Mouse (Mus musculus): ENCODE results near the gene Osbpl3.

Osbpl3 gene

DNA sequence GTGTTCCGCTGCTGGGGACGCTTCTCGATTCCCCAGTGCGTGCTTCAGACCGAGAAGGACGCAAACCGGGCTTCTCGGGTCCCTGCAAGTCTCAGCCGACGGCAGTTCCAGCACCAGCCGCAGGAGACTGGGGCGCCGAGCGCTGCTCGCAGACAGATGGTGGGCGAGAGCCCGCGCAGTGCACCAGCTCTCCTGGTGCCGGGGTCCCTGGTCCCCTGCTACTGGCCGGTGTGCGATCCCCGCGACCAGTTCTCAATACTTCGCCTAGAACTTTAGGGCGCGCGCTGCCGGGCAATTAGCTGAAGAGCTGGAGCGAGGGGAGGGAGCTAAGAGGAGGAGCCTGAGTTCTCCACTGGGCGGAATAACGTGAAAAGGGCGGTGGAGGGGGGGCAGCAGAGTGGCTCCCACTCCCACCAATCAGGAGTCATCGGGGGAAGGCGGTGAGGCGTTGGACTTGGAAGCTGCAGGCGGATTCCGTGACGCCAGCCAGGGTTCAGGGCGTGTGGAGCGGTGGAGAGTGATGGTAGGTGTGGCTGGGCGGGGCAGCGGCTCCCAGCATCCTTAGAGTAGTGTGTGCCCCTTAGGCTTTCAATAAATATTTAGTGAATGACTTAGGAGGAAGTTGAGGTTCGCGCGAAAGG, at the start of gene Osbpl3:
TSS of gene Osbpl3 (minus strand) at position 373 of the 641 bp plus-strand sequence.
- in situ Hi-C loops (cut with MboI; ENCODE audit: low pct_unique_long_range_greater_than_20kb in 1 of 2, low sequenced_read_pairs in 2 of 2, unreplicated experiment in 1 of 2), result no loop called here

DNA sequence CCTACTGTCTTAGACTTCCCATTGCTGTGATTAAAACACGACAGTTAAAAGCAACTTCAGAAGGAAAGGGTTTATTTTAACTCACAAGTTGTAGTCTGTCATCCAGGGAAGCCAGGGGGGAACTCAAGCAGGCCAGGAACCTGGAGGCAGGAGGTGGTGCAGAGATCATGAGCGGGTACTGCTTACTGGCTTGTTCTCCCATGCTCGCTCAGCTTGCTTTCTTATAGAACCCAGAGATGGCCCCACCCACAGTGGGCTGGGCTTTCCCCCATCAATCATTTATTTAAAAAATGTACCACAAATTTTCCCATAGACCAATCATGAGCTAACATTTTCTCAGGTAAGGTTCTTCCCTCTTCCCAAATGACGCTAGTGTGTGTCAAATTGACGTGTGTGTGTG, 49.5 kb upstream of the Osbpl3 start:
- in situ Hi-C loops (cut with MboI; ENCODE audit: low pct_unique_long_range_greater_than_20kb in 1 of 2, low sequenced_read_pairs in 2 of 2, unreplicated experiment in 1 of 2), result no loop called here

DNA sequence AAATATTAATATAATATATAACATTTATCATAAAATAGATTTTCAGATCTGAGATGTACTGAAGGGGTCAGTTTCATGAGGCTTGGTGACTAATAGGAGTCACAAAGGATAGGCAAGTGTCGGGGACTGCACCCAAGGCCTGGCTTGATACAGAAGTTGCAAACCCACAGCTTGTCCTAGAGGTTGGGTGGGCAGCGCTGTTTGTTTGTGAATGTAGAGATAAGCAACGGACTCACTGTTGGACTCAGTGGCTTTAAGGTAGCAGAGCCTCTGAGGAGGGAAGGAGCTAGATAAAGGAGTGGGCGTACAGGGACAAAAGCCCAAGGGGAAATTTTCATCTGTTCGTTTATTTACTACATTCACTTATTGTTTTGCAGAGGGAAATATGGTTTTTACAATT, 48.7 kb upstream of the Osbpl3 start:
- in situ Hi-C loops (cut with MboI; ENCODE audit: low pct_unique_long_range_greater_than_20kb in 1 of 2, low sequenced_read_pairs in 2 of 2, unreplicated experiment in 1 of 2), result no loop called here

DNA sequence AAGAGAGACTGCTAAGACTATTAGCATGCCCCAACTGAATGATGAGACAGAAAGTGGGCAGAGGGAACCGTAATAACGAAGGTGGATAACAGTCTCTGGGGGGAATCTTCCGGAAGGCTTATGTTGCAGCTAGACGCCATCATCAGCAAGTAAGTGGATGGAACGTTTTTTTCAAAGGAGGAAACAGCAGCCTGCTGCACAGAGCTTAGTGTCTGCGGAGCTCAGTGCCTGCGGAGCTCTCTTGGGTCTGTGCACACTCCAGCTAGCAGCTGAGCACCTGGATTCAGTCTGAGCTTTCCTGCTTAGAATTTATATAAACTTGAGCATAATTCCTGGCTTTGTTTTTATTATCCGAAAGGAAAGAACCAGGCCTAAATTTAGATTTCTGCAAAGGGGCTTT, 47.8 kb upstream of the Osbpl3 start:
- in situ Hi-C loops (cut with MboI; ENCODE audit: low pct_unique_long_range_greater_than_20kb in 1 of 2, low sequenced_read_pairs in 2 of 2, unreplicated experiment in 1 of 2), result no loop called here

DNA sequence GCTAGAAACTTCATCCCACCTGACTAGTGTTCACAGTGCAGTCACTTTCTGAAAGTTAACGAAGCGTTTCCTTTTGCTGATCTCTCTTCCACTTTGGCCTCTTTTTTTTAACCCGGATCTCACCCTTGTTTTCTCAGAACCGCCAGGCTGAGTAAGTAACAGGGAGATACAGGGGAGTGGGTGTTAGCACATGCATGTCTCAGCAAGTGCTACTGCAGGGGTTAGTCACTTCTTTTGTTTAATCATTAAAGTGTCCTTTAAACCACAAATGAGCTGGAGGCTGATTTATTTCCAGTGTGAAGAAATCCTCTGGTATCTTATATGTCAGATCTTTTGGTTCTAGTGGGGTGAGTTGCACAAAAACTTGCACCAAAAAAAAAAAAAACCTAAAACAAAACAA, 47.0 kb upstream of the Osbpl3 start:
- in situ Hi-C loops (cut with MboI; ENCODE audit: low pct_unique_long_range_greater_than_20kb in 1 of 2, low sequenced_read_pairs in 2 of 2, unreplicated experiment in 1 of 2), result no loop called here

DNA sequence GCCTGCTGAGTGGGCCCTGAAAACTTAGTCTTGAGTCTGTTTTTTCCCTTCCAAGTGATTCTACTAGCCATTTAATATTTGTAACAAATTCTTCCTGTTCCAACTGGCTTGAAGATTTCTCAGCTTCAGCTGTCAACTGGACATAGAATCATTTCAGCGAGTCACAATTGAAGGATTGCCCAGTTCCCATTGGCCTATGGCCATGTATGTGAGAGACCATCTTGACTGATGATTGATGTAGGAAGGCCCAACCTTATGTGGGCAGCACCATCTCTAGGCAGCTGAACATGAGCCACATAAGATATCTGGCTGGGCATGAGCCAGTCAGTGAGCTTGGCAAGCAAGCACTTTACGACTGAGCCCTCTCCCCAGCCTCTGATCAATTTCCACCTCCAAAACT, 42.3 kb upstream of the Osbpl3 start:
- in situ Hi-C loops (cut with MboI; ENCODE audit: low pct_unique_long_range_greater_than_20kb in 1 of 2, low sequenced_read_pairs in 2 of 2, unreplicated experiment in 1 of 2), result no loop called here

DNA sequence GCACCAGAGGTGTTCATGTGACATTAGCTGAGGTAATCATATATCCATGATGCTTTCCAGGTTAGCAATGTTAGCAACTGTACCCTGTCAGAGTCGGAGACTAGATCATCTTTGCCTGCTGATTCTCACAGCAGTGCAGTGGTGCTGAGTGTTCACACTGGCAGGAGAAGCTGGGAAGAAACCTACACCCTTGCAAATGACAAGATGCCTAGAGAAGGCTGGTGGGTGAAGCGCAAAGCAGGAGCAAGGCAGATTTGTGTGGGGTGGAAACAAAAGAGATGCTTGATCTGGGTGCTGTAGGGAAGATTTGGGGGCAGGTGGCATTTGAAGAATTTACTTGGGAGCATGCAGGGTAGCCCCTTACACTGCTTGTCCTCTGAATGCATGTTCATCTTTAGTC, 34.5 kb upstream of the Osbpl3 start:
- in situ Hi-C loops (cut with MboI; ENCODE audit: low pct_unique_long_range_greater_than_20kb in 1 of 2, low sequenced_read_pairs in 2 of 2, unreplicated experiment in 1 of 2), result no loop called here

DNA sequence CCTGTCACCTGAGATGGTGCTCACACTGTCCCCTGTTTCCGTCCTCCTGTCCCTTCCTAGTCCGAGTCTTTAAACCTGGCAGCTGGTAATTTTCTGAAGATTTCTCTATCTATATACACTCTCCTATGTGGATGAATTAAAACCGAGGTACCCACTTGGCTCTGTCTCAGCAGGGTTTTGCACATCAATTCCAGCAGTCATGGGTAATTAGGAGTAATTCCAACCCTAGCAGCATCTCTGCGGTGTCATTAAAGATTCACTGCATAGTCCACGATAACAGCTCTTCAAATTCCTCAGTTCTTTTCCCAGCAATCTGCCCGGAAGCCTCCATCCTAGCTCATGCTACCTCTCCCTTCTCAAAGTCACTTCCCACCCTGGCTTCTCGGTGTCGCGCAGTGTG, 33.4 kb upstream of the Osbpl3 start:
- in situ Hi-C loops (cut with MboI; ENCODE audit: low pct_unique_long_range_greater_than_20kb in 1 of 2, low sequenced_read_pairs in 2 of 2, unreplicated experiment in 1 of 2), result no loop called here

DNA sequence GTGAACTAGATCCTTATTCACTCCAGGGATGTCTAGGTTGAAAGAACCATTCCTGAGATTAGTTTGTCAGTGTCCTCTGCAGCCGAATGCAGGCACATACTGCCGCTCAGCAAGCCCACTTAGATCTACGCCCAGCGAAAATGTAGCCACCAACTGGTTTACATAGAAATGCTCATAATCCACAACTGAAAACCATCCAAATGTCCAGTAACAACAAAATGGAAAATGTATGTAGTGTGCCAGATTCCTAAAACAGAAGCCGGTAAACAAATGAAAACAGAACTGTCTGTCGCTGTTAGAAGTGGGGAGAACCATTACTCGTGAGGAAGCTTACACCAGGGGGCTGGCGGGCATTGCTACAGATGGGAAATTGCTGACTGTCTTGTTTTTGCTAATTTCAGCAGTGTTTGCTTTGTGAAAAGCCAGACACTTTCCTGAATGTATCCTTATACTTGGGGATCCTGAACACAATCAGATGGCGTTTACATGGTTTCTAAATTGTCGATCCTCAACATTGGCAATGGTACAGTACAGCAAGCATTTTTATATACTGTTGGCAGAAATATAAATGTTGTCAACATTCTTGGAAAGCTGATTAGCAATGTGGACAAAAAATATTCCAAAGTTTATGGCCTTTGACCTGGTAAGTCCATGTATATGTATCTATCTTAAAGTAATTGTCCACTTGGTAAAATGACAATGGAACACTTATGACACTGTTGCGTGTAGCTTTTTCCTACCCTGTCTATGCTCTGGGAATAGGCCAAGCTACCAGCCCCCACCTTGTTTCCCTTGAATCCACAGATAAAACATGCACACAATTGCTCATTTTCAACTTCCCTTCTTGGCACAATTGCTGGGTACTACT, 30.3 kb upstream of the Osbpl3 start:
- in situ Hi-C loops (cut with MboI; ENCODE audit: low pct_unique_long_range_greater_than_20kb in 1 of 2, low sequenced_read_pairs in 2 of 2, unreplicated experiment in 1 of 2), result no loop called here

DNA sequence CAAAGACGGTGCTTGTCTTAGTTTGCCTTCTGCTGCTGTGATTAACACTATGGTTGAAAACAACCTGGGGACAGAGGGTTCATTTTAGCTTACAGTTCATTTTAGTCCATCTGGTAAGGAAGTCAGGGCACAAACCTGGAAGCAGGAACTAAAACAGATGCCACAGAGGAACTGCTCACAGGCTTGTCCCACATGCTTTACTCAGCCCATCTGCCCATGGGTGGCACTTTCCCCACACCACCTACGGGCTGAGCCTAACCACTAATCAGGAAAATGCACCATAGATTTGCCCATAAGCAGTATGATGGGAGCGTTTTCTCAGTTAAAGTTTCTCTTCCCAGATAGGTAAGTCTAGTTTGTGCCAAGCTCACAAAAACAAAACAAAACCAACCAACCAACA, 27.4 kb upstream of the Osbpl3 start:
- in situ Hi-C loops (cut with MboI; ENCODE audit: low pct_unique_long_range_greater_than_20kb in 1 of 2, low sequenced_read_pairs in 2 of 2, unreplicated experiment in 1 of 2), result no loop called here

DNA sequence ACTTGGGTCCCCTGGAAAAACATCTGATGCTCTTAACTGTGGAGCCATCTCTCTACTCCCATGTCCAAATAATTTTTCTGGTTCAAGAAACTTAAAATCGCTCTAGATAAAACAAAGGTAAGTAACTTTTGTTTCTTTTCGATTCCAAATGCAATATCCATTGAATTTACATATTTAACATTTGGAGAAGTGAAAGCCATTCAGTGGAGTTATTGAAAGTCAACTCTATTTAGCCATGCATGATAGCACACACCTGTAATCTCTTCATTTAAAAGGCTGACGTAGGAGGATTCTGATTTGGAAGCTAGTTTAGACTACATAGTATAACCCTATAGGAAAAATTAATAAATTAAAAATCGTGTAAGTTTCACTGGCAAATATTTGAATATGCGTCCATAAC, 25.5 kb upstream of the Osbpl3 start:
- in situ Hi-C loops (cut with MboI; ENCODE audit: low pct_unique_long_range_greater_than_20kb in 1 of 2, low sequenced_read_pairs in 2 of 2, unreplicated experiment in 1 of 2), result no loop called here

DNA sequence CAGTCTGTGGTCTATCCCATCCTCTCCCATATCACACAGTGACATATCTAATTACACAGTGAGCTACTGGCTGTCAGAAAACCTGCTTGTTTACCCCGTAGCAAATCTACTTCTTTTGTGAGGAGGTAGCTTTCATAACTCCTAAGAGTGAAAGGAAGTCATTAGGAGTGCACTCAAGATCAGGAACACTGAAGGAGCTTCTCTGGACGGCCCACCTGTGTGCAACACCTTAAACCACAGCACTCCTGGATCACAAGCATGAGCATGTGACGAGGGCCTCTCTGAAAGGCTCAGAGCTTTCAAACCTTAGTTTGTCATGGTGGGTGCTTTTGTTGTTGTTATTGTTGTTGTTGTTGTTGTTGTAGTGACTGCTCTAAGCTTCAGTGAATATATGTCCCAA, 10.4 kb upstream of the Osbpl3 start:
- in situ Hi-C loops (cut with MboI; ENCODE audit: low pct_unique_long_range_greater_than_20kb in 1 of 2, low sequenced_read_pairs in 2 of 2, unreplicated experiment in 1 of 2), result no loop called here

DNA sequence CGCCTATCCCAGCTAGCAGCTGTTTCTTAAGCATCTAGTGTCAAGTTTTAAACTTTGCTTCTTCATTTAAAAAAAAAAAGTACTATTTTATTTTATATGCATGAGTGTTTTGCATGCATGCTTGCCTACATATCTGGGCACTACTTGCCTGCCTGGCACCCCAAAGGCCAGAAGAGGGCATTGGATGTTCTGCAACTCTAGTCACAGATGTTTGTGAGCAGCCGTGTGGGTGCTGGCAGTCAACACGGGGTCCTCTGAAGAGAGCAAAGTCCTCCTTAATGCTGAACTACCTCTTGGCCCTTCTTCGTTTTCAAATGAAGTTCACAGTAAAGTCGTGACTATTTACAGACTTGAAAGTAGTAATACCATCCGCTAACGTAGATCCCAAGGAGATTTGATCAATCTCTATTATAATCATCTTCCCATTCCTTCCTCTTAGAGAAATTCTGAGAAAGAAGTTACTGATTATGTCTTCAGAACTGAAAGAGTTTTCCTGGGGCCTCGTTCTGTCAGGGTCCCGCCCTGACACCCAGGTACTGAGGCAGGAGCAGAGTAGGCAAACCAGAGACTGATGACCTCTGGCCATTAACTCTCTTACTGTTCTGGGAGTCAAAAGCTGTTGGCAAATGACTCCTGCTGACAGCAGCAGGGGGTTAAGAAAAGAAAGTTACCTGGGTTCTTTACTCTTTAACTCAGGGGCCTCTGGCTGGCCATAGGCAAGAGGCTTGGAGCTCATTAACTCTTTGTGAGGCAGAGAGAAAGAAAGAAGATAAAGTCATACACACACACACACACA, 8.9 kb upstream of the Osbpl3 start:
- in situ Hi-C loops (cut with MboI; ENCODE audit: low pct_unique_long_range_greater_than_20kb in 1 of 2, low sequenced_read_pairs in 2 of 2, unreplicated experiment in 1 of 2), result no loop called here

DNA sequence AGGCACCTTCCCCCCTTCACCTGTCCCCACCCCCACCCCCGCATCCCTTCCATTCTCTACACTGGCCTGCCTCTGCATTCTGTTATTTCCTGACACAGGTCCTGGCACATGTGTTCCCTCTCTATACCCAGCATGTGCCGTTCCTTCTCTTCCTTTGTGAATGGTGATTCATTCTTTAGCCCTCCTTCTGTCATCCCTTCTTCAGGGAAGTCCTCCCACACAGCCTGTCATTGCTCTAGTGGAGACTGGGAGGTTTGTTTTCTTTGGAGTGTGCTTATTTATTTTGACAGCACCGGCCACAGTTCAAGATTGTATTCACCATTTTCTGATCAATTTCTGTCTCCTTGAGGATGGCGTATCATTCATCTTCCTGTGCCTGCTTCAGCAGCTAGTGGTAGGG, 6.0 kb upstream of the Osbpl3 start:
- in situ Hi-C loops (cut with MboI; ENCODE audit: low pct_unique_long_range_greater_than_20kb in 1 of 2, low sequenced_read_pairs in 2 of 2, unreplicated experiment in 1 of 2), result no loop called here

DNA sequence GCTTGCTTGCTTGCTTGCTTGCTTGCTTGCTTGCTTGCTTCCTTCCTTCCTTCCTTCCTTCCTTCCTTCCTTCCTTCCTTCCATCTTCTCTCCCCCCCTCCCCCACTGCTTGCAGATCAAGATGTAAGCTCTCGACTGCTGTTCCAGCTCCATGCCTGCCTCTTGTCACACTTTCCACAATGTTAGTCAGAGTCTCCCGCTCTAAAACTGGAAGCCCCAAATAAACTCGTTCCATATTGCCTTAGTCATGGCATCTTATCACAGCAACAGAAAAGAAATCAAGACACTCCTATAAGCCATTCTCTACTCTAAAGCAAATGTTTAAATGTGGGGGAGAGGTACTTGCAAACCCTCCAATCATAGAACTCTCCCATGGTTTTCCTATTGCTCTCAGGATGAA, 5.6 kb upstream of the Osbpl3 start:
- in situ Hi-C loops (cut with MboI; ENCODE audit: low pct_unique_long_range_greater_than_20kb in 1 of 2, low sequenced_read_pairs in 2 of 2, unreplicated experiment in 1 of 2), result no loop called here

DNA sequence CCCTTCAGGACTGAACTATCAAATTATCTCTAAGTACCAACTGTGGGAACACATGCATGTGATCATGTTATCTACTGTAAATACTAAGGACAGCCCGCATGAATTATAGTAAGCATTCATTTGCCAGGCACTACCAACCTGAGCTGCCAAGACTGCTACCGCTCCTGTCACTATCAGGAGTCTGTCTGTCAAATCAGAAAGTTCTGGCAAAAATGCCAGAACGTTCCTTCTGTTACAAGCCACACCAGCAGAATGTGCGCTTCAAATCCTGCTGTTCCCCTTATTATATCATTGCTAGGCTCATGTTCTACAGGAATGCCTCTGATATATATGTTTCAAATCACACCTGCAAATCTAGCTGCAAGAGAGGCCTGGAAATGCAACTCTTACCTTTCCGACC, 4.6 kb upstream of the Osbpl3 start:
- in situ Hi-C loops (cut with MboI; ENCODE audit: low pct_unique_long_range_greater_than_20kb in 1 of 2, low sequenced_read_pairs in 2 of 2, unreplicated experiment in 1 of 2), result no loop called here

DNA sequence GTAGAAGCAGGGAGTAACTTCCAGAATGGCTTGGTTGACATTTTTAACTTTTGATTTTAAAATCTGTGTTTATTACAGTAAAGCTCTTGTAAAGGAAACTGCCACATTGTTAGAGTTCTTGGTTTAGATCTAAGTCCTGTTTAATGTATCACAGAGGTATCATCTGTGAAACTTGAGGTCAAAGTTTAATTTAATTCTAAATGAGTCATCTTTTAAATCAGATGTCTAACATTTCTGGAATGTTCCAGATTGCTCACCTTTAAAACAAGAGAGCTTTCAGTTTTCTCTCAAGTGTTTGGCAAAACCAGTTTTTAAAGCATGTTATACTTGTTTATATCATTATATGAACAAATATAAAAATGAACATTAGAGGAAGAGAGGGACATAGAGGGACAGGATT, 4.2 kb upstream of the Osbpl3 start:
- in situ Hi-C loops (cut with MboI; ENCODE audit: low pct_unique_long_range_greater_than_20kb in 1 of 2, low sequenced_read_pairs in 2 of 2, unreplicated experiment in 1 of 2), result no loop called here

DNA sequence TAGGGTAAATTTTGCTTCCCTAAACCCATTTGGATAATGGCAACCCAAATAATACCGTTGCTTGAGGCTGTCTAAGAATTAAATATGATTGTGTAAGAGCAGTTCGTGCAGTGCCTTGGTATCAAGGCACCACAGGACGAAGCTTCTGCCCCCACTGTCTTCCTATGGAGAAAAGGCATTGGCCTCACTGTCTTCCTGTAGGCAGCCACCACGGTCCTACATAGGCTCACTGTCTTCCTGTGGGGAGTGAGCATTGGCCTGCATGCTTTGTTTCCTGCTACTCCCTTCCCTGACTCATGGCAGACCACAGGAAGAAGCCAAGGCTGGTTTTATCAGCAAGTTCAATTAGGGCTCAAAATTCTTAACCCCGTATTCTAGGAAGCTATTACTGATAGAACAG, 3.3 kb upstream of the Osbpl3 start:
- in situ Hi-C loops (cut with MboI; ENCODE audit: low pct_unique_long_range_greater_than_20kb in 1 of 2, low sequenced_read_pairs in 2 of 2, unreplicated experiment in 1 of 2), result no loop called here

DNA sequence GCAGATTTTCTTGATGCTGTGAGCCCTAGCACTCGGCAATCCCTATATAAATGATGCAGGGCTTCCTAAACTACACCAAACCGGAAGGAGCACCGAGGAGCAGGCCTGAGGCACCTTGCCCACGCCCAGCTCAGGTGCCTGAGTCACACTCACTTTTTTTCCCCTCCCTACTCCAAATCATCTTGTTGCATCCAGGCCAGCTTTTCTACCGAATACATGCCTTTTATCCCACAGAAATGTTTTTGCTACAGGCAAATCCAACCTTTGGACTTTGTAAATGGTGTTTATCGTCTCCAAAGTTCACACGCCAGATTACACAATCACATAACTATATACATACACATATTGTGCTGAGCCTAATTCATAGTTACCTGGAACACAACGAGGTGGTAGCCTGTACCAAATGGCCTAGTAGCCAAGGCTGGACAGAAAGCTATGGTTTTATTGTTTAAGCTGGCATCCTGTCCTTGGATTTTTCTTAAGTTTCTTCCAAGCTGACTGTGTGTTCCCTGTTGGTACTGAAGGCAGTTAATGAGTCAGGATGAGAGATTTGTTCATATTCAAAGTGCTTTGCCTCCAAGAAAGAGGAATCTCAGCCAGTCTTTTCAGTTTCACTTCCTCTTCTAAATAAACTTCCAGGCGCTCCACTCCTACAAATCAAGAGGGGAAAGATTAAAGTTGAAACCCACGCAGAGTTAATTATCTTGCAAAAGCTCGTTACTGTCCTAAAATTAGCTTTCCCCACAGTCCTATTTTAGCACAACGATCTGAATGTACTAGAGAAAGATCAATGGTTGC, 1.7 kb upstream of the Osbpl3 start:
- in situ Hi-C loops (cut with MboI; ENCODE audit: low pct_unique_long_range_greater_than_20kb in 1 of 2, low sequenced_read_pairs in 2 of 2, unreplicated experiment in 1 of 2), result no loop called here
